Mouse (Mus musculus) kidney, embryonic 14.5 days (tissue): ENCODE results near the gene Ecsit. TPM values are rescaled to one million over a fixed set of nuclear protein-coding genes. Genes with fewer than 3 reads are reported as not detected.

Experiments used
- ATAC-seq: fragments of 200-750 bp; cut with Nextera tagmentation; 2 replicates; pipeline ENCODE4 v1.8.0; 2017; ENCODE audit warnings: moderate number of reproducible peaks, mild to moderate bottlenecking, moderate TSS enrichment, moderate library complexity; ENCODE audit not compliant: low FRiP score, low TSS enrichment
- H3K27ac ChIP-seq: fragments of 300-500 bp; sonication (generic); 2 replicates; pipeline ENCODE4 v1.5.1; 2014; ENCODE audit warnings: low read depth, mild to moderate bottlenecking, low read length, moderate library complexity, mixed read lengths
- H3K27me3 ChIP-seq: fragments of 300-500 bp; sonication (generic); 2 replicates; pipeline ENCODE4 v1.6.1; 2014; ENCODE audit warnings: mild to moderate bottlenecking, low read length; ENCODE audit not compliant: control insufficient read depth, insufficient read depth
- H3K36me3 ChIP-seq: fragments of 300-500 bp; sonication (generic); 2 replicates; pipeline ENCODE4 v1.6.1; 2014; ENCODE audit warnings: low read length, mixed read lengths; ENCODE audit not compliant: control insufficient read depth, insufficient read depth
- H3K4me1 ChIP-seq: fragments of 300-500 bp; sonication (generic); 2 replicates; pipeline ENCODE4 v1.6.1; 2014; ENCODE audit warnings: low read length, mixed read lengths; ENCODE audit not compliant: control insufficient read depth, insufficient read depth
- H3K4me2 ChIP-seq: fragments of 300-500 bp; sonication (generic); replicated peaks from 2 replicates; pipeline ENCODE4 v1.6.1; 2014; ENCODE audit warnings: low read depth, mild to moderate bottlenecking, low read length
- H3K4me3 ChIP-seq: fragments of 300-500 bp; sonication (generic); 2 replicates; pipeline ENCODE4 v1.5.1; 2014; ENCODE audit warnings: mild to moderate bottlenecking, low read length
- H3K9ac ChIP-seq: fragments of 300-500 bp; sonication (generic); 2 replicates; pipeline ENCODE4 v1.6.1; 2014; ENCODE audit warnings: low read depth, mild to moderate bottlenecking, low read length, moderate library complexity
- H3K9me3 ChIP-seq: fragments of 300-500 bp; sonication (generic); 2 replicates; pipeline ENCODE4 v1.6.1; 2016; ENCODE audit warnings: low read length; ENCODE audit not compliant: control insufficient read depth
- WGBS: fragments of 180-500 bp; shearing (Covaris S2); extraction: QIAGEN DNeasy Blood & Tissue Kit; methylation state at CpG from one replicate; pipeline ENCODE4 v1.1.7; 2014; 5-methylcytosine and 5-hydroxymethylcytosine counted together
- polyA plus RNA-seq: library from polyadenylated mRNA; unstranded; fragments of >200 nt; fragmentation: Nextera tagmentation; extraction: Ambion mirVana; gene quantifications from 2 replicates; pipeline ENCODE4 v1.2.1, GENCODE M21; 2014

Gene Ecsit
- polyA plus RNA-seq, 1 experiment from 2014 or later: 41.5 TPM

DNA sequence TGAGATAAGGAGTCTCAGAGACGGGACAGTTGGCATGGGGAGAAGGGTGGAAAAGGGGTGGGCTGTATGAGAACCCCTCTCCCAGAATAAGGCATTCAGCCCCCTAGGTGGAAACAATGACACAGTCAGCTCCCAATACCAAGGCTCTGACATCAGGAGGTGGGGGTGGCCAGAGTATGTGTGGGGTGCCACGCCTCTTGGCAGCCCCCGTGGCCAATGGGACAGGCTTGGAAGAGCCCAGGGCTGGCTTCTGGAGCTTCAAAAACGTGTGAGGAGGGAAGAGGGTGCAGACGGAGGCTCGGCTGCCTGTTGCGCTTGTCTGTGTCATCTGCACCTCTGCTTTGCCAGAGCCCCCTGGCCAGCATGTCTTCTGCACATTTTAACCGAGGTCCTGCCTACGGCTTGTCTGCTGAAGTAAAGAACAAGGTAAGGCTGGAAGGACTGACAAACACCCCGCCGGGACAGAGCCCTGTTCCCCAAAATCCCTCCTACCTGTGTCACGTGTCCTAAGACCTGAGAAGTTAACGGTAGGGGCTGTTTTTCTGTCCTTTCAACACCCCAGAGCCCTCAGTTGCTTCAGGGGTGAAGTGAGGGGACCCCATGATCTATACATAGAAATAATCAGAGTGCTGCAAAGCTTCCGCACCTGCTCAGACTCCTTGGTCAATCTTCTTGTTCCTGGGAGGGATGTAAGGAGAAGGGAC, 13.9 kb upstream of the Ecsit start, which contains the start of gene Cnn1:
TSS of gene Cnn1 (plus strand) at position 224 of the 704 bp plus-strand sequence.
- Histone ChIP-seq H3K9ac (peak within 1 kb of the TSS; percentile 7; the same call in 1 of the 2 replicates), H3K4me3 (peak within 1 kb of the TSS; percentile 12; the same call in 1 of the 2 replicates), H3K9me3 (no peaks in the 10 kb centered on the region), H3K27me3 (peaks cover 22% of the 10 kb centered on the region), H3K27ac (no peak within 1 kb of the TSS), H3K36me3 (no peaks in the 10 kb centered on the region), H3K4me2 (peak within 1 kb of the TSS; percentile 25; the same call in 1 of the 2 replicates), H3K4me1 (0 out of 2 replicates have a peak, but pooled peaks cover 4% of the 10 kb centered on the region)
- ATAC-seq: no peak
- WGBS: 8% methylated on average over 14 of the region's 14 CpGs

GRCm38 (mm10) chr9:22095854-22096307, 10.6 kb upstream of the Ecsit start:
- peak overlapping the region; percentile 37 for H3K4me3 ChIP-seq
- H3K4me1 ChIP-seq: 0 out of 2 replicates have a peak, but pooled peaks cover 4% of the 10 kb centered on the region
- H3K9me3 ChIP-seq: no peaks in the 10 kb centered on the region
- peak overlapping the region; percentile 65 for H3K4me2 ChIP-seq
- ATAC-seq: peak; percentile 72
- peak overlapping the region; percentile 58 for H3K9ac ChIP-seq
- no peaks in the 10 kb centered on the region for H3K36me3 ChIP-seq
- WGBS: 2% methylated on average over 24 of the region's 24 CpGs
- peaks cover 17% of the 10 kb centered on the region for H3K27me3 ChIP-seq
- no peak overlapping the region for H3K27ac ChIP-seq

GRCm38 (mm10) chr9:22092746-22093145, 7.5 kb upstream of the Ecsit start:
- 0 out of 2 replicates have a peak, but pooled peaks cover 4% of the 10 kb centered on the region for H3K4me1 ChIP-seq
- H3K27ac ChIP-seq: no peak overlapping the region
- no peaks in the 10 kb centered on the region for H3K36me3 ChIP-seq
- no peak for ATAC-seq
- no peak overlapping the region for H3K9ac ChIP-seq
- no peaks in the 10 kb centered on the region for H3K27me3 ChIP-seq
- H3K9me3 ChIP-seq: no peaks in the 10 kb centered on the region
- no peak overlapping the region for H3K4me3 ChIP-seq
- no peak overlapping the region for H3K4me2 ChIP-seq
- 89% methylated on average over 6 of the region's 6 CpGs for WGBS

- WGBS: 90% methylated on average over 7 of the region's 7 CpGs
- Histone ChIP-seq H3K27me3 (no peaks in the 10 kb centered on the region), H3K4me1 (peaks cover 6% of the 10 kb centered on the region; the same call in 1 of the 2 replicates), H3K27ac (no peak overlapping the region), H3K9me3 (no peaks in the 10 kb centered on the region), H3K4me2 (no peak overlapping the region), H3K36me3 (no peaks in the 10 kb centered on the region), H3K4me3 (no peak overlapping the region), H3K9ac (no peak overlapping the region)
- ATAC-seq: no peak
Observed at GRCm38 (mm10) chr9:22089986-22090385, 4.7 kb upstream of the Ecsit start.

- Histone ChIP-seq H3K27me3 (no peaks in the 10 kb centered on the region), H3K36me3 (no peaks in the 10 kb centered on the region), H3K9me3 (no peaks in the 10 kb centered on the region), H3K4me2 (no peak overlapping the region), H3K9ac (no peak overlapping the region), H3K4me3 (no peak overlapping the region), H3K27ac (no peak overlapping the region), H3K4me1 (peaks cover 7% of the 10 kb centered on the region; the same call in 1 of the 2 replicates)
- 96% methylated on average over 7 of the region's 7 CpGs for WGBS
- no peak for ATAC-seq
Observed at GRCm38 (mm10) chr9:22089281-22089680, 4.0 kb upstream of the Ecsit start.

GRCm38 (mm10) chr9:22087034-22087618, 1.9 kb upstream of the Ecsit start:
- Histone ChIP-seq H3K27me3 (no peaks in the 10 kb centered on the region), H3K27ac (no peak overlapping the region), H3K9ac (no peak overlapping the region), H3K4me3 (no peak overlapping the region), H3K4me2 (no peak overlapping the region), H3K4me1 (peaks cover 9% of the 10 kb centered on the region; the same call in 1 of the 2 replicates), H3K9me3 (no peaks in the 10 kb centered on the region), H3K36me3 (no peaks in the 10 kb centered on the region)
- ATAC-seq: no peak
- 83% methylated on average over 2 of the region's 2 CpGs for WGBS

GRCm38 (mm10) chr9:22086012-22086411, 774 bp upstream of the Ecsit start:
- Histone ChIP-seq H3K9ac (peak overlapping the region; percentile 72), H3K36me3 (no peaks in the 10 kb centered on the region), H3K9me3 (no peaks in the 10 kb centered on the region), H3K27ac (peak overlapping the region; percentile 85; the same call in 1 of the 2 replicates), H3K4me1 (peaks cover 9% of the 10 kb centered on the region; the same call in 1 of the 2 replicates), H3K4me3 (peak overlapping the region; percentile 82), H3K4me2 (peak overlapping the region; percentile 71), H3K27me3 (no peaks in the 10 kb centered on the region)
- no peak for ATAC-seq
- 66% methylated on average over 6 of the region's 6 CpGs for WGBS

GRCm38 (mm10) chr9:22084667-22085021, 594 bp downstream of the Ecsit start:
- no peaks in the 10 kb centered on the region for H3K27me3 ChIP-seq
- no peak overlapping the region for H3K27ac ChIP-seq
- peaks cover 9% of the 10 kb centered on the region; the same call in 1 of the 2 replicates for H3K4me1 ChIP-seq
- peaks cover 5% of the 10 kb centered on the region; the same call in 1 of the 2 replicates for H3K36me3 ChIP-seq
- WGBS: 38% methylated on average over 4 of the region's 4 CpGs
- peak overlapping the region; percentile 82 for H3K4me3 ChIP-seq
- H3K9me3 ChIP-seq: no peaks in the 10 kb centered on the region
- ATAC-seq: no peak
- peak overlapping the region; percentile 72 for H3K9ac ChIP-seq
- H3K4me2 ChIP-seq: peak overlapping the region; percentile 71

DNA sequence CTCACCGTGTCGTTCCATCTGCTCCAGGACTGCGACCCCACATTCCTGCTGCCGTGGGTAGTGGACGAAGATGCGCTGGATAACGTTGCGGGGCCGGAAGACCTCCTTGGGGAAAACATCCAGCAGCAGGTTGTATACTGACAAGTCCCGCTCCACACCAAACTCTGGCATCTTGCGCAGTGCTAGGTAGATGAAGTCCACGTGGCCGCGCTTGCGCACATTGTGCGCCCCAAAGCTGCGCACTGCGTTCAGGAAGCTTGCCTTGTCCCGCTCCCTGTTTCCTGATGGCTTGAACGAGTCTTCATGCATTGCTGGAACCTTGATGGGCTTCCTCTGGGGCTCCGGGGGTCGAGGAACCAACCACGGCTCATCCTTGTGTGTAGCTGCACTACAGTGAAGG, 9.0 kb downstream of the Ecsit start:
- no peak overlapping the region for H3K9ac ChIP-seq
- no peaks in the 10 kb centered on the region for H3K27me3 ChIP-seq
- no peak overlapping the region for H3K4me2 ChIP-seq
- H3K9me3 ChIP-seq: no peaks in the 10 kb centered on the region
- no peak for ATAC-seq
- no peaks in the 10 kb centered on the region for H3K4me1 ChIP-seq
- H3K4me3 ChIP-seq: no peak overlapping the region
- WGBS: 92% methylated on average over 23 of the region's 23 CpGs
- no peak overlapping the region for H3K27ac ChIP-seq
- H3K36me3 ChIP-seq: peaks cover 46% of the 10 kb centered on the region
